Mouse (Mus musculus): ENCODE measurements around the gene Fyb.
"Not testable (repeated sequence)": the region's sequence is repeated elsewhere in the genome, so short reads cannot be mapped to it uniquely, and the experiment has no call there.

Gene Fyb

DNA sequence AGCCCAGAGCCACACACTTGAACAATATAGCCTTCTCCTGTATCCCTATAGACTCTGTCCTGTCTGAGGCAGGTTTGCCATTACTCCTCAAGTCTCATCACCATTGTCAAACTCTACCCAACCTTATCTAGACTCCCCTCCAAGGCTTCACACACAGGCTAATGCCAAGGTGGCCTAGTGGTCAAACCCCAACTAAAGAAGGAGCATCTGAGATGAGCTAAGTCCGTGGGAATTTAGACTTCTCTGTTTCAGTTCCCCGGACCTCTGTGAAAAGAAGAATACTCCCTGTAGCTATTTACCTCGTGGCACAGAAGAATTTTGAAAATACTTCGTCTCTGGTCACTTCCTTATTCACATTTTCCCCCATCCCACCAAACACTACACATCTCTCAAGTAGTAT, 39.5 kb downstream of the Fyb start:
- no peak for DNase-seq (ENCODE audit: low spot score)

DNA sequence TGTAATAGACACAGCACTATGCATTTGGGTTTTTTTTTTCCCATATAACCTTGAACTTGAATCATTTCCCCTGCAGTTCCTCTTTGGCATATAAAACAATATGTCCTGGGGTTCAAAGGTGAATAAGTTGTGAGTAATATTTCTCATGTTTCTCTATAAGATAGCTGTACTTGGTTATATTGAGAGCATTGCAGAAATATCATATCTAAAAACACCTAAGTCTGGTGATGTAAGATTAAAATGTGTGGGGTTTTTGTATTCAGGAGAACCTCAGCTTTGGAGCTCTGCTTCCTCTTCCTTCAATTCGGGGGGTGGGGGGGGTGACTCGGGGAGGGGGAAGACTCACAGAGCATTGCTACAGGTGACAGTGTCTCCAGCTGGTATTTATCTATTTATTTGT, 40.0 kb downstream of the Fyb start:
- DNase-seq (ENCODE audit: low spot score) = no peak

DNA sequence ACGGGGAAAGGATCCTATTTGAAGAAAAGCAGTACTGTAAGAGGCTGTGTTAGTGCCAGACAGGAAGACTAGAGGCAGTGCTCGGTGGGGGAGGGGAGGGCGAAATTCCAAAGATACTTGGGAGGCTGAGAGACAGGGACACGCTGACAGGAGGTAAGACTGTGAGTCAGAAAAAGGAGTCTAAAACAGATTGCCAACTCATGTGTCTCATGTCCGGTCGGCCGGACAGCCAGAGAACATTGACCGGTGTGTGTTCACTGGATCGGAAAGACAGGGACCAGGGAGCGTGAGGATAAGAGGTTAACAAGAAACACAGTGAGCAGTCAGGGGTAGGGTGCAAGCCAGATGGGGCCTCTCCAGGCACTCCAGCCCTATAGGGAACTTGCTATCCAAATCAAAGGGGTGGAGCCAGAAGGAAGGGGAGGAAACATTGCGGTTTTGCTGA, 42.3 kb downstream of the Fyb start:
- DNase-seq (ENCODE audit: low spot score) = no peak

DNA sequence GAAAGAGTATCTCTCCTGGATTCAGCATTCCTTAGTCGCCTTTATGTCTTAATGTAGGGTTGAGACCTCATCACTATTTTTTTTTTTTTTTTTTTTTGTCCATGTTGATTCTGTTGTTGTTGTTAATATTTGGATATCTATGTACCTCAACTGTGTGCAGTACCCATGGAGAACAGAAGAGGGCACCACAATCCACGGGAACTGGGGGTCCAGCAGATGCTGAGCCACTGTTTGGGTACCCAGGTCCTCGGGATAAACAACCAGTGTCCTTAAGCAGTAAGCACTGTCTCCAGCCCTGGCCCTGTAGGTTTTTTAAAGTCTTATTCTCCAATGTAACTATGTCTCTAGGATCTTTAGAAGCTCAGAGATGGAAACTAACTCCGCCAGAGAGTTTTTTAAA, 43.2 kb downstream of the Fyb start:
- DNase-seq (ENCODE audit: low spot score) = no peak

DNA sequence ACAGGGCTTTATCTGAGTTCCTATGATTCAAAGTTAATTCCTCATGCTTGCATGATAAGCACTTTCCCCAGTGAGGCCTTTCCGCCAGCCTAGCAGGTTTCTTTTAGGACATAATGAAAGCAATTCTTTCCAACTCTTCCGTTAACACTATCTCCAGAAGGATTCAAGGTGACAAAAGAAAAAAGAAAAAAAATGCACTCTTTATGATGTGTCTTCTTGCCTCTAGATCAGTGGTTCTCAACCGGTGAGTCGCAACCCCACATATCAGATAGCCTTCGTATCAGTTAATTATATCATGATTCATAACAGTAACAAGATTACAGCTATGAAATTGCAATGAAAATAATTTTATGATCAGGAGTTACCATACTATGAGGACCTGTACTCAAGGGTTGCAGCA, 45.3 kb downstream of the Fyb start:
- DNase-seq (ENCODE audit: low spot score) = no peak

DNA sequence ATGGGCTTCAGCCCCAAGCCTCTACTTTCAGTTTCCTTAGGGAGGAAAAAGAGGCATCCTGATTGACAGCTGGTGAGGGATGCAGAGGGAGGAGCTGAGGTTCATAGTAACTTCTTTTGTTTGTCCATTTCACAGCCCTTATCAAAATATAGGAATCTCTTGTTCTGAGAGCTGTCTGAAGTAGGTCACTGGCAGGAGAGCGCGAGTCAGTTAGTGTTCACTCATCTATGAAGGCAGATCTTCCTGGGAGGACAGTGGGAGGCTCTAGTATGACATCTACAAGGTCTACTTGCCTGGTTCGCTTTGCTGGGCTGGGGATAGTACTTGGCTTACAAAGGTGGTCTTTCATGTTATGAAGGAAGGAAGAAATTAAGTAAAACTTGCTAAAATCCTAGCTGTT, 46.0 kb downstream of the Fyb start:
- DNase-seq (ENCODE audit: low spot score) = no peak

DNA sequence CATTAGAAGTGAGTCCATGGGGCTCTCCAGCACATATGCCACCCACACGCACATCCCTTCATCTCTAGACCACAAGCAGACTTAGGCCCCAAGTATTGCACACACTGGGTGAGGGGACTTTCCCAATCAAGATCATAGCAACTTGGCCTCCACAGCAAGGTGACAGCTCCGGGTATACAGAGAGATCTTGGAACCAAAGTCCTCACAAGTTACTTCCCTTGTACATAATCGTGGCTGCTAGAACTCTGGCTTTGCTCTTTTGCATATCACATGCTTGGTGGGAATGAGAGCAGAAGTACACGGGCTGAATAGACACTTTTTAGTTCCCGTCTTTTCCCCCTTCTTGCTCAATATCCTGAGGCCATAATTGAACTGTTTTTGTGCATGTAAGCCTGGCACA, 46.4 kb downstream of the Fyb start:
- no peak for DNase-seq (ENCODE audit: low spot score)

DNA sequence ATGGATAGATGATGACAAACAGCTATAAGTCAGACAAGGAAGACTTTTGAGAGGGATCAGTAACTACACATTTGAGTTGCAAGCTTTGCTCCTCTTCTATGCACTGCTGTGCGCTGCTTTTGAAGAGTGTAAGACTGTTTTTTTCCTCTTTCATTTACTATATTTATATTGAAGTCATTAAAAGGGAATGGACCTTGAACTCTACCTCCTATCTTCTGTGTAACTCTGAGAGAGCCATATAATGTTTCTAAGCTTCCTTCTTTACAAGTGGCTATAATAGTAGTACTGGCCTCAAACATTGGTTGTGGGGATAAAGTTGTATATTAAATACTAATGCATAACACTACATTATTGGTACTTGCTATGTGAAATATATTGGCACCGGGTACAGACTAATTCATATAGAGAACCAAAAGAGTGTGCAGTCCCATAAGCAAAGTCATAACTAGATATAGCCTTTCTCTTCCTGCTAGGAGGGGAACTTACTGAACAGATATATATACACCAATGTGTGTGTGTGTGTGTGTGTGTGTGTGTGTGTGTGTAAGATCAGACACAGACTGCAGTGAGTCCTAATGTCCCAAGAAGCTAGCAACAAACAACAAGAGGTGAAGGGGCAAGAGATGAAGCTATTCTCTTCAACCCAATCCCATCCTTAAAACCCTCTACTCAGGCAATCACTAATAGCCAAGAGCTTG, 47.7 kb downstream of the Fyb start:
- DNase-seq (ENCODE audit: low spot score) = no peak

DNA sequence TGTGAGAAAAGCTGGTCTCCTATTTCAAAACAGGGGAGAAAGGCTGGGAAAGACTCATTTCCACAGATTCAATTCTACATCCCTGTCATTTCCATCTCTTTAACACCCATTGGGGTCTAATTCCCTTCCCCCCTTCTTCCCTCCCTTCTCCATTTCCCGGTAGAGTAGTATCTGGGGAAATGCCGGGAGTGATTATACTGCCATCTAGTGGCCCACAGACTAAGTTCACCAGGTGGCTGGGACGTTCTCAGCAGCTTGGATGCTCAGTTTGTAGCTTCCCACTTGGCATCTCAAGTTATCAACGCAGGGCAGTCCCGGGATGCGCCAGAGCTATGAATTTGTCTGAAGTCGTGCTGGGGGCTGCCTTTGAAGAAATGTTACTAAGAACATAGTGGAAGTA, 48.2 kb downstream of the Fyb start:
- DNase-seq (ENCODE audit: low spot score) = peak; percentile 33

DNA sequence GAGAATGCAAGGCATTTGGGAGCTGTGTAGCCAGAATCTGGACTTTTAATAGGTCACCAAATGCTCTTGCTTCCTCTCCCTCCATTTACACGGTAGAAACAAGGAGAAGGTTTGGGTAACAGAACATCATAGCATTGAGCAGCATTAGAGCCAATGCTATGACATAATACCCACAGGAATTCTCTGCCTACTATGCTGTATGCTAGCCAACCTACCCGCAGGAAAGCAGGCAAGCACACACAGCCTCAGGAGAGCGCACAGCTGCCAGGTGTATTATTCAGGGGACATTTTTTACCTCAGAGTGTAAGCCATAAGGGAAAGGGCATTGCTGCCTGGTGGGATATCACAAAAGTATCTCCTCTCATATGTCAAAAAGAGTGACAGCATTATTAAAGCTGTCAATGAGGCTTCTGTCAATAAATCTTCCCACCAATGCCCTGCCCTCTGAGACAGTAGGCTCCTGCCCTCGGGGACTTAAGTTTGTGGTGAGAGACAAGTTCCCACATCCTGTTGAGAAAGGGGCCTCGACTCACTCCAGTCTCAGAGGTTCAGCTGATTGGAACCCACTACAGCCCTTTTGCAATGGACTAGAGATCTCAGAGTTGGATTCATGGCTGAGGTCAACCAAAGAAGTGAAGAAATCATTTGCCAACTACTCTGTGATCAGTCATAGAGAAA, 51.8 kb downstream of the Fyb start:
- DNase-seq (ENCODE audit: low spot score) = no peak

DNA sequence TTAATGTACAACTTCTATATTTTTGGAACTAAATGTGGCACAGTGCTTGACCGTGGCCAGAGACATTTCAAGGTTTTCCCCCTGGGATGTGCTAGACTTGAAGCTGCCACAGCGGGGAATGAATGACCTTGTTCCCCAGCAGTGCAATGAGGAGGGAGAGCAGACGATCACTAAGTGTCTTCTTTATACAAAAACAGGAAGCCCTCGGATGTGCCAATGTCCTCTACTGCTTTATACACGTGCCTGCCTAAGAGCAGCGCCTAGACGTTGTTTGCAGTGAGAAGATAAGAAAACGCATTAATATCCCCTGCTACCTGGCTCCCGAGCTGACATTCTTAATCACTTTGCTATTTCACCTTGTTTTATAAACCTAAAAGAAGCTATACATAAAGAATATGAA, 55.3 kb downstream of the Fyb start:
- DNase-seq (ENCODE audit: low spot score) = no peak

DNA sequence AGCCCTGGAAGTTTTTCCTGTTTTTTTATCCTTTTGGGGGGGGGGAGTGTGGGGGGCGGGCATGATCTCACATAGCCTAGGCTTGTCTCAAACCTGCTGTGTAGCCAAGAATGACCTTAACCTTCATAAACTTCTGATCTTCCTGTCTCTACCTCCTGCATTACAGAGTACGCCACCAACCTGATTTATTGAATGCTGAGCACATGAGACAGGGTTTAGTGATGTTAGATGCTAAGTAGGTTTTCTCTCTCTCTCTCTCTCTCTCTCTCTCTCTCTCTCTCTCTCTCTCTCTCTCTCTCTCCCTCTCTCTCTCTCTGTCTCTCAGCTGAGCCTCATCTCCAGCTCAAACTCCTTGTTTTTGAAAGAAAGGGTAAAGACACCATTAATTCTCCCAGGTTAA, 56.0 kb downstream of the Fyb start:
- no peak for DNase-seq (ENCODE audit: low spot score)

DNA sequence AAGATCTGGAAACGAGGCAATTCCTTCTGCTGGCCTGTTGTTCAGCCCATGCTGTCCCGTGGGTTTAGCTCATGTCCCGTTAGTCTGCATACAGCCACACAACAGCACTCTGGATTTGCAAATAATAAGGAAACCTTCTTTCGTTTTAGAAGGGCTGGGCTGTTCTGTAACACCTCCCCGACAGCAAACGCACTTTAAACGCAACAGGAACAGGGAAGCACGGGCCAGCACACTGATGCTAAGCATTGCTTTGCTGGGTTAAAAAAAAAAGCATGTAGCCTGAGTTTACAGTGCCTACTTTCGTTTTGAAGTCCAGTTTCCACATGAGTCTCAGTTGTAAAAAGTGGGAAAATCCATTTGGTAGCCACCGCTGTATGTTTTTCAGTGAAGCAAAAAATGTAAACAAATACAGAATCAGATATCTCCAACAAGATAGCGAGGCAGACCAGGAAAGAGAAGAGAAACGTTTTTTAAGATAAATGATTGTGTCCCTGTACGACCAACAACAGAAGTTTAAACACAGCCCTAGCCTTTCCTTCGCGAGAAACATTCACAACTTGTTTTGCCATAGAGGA, 56.6 kb downstream of the Fyb start:
- DNase-seq (ENCODE audit: low spot score) = no peak

DNA sequence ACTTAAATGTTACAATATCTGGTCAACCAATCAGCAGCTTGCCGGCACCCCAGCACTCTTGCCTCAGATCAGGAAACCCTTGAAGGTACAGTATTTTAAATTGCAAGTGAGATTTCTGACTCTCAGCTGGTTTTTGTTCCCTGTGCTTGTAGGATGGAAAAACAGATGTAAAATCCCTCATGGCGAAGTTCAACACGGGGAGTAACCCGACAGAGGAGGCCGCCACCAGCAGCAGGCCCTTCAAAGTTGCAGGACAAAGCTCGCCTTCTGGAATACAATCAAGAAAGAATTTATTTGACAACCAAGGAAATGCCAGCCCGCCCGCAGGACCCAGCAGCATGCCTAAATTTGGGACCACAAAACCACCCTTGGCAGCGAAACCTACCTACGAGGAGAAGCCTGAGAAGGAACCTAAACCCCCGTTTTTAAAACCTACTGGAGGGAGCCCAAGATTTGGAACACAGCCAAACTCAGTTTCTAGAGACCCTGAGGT, 57.2 kb downstream of the Fyb start:
- no peak for DNase-seq (ENCODE audit: low spot score)

DNA sequence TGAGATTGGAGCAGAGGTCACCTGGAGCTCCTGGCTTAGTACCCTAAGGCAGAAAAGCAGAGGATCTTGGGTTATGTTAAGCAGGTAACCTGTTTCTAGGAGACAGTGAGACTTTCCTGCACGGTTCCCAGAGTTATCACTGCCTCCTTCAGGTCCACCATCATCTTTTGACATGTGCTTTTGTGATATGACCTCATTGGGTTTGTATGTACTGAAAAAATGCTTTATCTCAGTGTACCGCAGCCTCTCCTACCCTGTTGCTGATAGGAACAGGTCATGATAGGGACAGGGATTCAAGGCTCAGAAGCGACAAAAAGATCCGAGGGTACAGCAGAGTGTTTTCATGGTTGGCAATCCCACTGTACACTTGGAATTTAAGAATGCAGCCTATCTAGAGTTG, 62.0 kb downstream of the Fyb start:
- no peak for DNase-seq (ENCODE audit: low spot score)

DNA sequence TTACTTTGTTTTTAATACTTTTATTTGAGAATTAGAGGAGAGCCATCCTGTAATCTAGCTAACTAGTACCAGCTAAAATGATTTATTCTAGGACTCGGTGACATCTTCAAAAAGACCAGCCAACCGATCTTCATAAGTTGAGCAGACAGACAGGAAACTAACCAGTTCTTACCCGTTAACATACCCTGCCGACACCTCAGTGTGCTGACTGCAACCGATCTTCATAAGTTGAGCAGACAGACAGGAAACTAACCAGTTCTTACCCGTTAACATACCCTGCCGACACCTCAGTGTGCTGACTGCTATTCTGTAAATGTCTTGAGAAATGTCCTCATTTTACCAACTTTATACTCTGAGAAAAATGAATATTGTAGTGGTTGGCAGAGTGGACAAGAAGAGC, 63.7 kb downstream of the Fyb start:
- DNase-seq (ENCODE audit: low spot score) = not testable (repeated sequence)

DNA sequence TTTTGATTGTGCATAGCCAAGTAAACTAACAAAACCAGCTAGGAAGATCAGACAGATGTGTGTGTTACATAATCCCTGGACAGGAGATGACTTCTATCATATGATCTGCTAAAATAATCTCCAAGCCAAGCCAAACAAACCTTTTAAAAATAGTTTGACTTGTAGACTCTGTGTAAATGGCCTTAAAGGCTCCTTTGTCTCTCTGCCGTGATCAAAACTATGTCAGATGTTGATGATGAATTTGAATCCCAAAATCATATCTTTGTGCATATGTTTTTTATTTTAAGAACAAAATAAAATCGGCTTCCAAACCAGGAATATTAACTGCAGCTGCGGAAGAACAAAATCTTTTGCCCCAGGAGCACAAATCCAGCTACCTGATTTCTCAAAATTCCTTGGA, 64.9 kb downstream of the Fyb start:
- no peak for DNase-seq (ENCODE audit: low spot score)

DNA sequence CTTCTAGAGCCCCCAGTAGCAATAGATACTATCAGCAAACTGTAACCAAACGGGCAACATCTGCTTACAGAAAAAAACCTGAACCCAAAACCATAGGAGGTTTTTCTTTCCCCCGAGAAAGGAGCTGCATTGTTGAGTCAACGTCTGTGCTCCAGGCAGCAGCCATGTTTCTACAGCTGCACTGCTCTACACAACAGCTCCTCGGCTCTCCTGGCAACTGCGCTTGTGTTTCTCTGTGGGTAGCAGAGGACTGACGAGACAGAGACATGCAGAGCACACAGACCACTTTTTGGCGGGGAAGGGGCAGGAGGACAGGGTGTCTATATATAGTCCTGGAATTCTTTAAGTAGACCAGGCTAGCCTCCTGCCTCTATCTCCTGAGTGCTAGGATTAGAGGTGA, 65.5 kb downstream of the Fyb start:
- DNase-seq (ENCODE audit: low spot score) = no peak

DNA sequence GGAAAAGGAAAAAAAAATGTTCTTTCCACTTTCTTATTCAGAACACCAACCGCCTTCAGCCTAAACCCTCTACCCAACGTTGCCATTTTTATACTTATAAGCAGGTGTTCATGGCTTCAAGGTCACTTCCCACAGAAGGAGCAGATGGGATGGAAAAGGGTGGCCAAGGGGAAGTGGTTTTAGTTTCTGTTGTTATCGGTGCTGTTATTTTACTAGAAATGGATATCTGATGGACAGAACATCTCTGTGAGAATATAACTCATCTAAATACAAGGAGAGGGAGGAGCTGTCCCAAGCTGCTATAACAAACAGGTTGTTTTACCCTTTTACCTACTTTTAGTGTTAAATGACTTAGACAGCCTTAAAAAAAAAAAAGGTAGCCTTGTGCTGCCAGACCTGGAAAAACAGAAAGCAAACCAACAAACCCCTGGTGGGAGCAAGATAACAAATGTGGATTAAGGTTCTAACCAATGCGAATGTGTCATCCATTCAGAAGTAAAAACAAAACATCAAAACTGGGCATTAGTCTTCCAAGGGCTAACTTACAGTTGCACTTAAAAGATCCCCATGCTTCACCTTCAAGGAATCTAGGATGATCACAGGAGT, 68.3 kb downstream of the Fyb start:
- no peak for DNase-seq (ENCODE audit: low spot score)

DNA sequence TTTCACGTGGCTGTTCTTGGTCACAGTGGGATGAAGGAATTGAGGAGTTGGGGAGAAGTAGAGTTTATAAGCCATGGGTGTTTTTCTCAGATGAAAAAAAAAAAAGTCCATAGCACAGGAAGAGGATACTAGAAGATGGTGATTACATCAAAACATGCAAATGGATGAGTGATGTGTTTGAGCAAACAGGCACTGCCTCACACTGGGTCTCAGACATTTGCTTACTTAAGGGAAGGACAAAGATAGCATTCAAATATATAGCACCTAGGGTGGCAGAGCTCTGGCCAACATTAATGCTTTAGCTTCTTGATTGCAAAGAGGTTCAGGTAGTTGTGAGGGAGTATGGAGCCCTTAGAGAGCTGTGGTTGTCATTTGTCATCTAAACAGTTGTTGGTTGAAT, 68.9 kb downstream of the Fyb start:
- no peak for DNase-seq (ENCODE audit: low spot score)

DNA sequence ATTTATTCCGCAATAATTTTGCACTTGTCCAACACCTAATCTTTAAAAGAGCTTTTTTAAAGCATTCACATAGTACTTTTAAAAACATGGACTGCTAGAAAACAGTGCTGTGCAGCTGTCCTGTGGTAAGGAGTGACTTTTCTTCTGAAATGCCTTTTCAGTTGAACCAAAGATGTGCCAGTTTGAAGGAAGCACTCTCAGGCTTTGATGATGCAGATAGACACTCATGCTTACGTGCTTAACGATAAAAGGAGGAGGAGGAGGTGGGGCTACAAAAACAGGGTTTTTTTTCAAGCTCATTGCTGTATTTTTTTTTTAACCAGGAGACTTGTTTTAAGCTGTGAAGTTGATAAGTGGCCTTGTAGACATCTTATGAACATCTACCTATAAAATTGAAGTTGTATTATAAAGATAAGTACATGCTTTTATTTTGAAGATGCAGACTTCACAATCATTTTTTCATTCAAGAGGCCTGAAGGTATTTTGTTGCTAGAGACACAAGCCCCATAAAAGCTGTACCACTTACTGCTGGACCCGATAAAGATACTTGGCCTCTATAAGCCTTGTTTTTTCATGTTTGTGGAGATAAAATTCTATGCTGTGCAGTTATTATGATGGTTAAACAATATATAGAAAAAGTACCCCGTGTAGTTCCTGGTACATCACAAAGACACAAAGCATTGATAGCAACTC, 70.1 kb downstream of the Fyb start:
- no peak for DNase-seq (ENCODE audit: low spot score)

DNA sequence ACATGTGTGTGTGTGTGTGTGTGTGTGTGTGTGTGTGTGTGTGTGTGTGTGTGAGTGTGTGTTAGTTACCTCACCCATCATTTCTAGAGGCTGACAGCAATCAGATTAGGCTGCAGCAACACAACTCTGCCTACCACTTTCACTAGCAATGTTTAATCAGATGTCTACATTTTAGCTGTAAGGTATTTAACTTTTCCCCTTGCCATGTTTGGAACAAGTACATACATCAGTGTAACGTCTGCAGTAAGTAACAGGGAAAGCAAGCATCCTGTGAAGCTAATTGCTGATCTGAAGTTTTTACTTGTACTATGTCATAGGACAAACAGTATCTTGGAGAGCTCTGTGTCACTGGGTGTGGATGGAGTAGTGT, 70.6 kb downstream of the Fyb start:
- DNase-seq (ENCODE audit: low spot score) = no peak

DNA sequence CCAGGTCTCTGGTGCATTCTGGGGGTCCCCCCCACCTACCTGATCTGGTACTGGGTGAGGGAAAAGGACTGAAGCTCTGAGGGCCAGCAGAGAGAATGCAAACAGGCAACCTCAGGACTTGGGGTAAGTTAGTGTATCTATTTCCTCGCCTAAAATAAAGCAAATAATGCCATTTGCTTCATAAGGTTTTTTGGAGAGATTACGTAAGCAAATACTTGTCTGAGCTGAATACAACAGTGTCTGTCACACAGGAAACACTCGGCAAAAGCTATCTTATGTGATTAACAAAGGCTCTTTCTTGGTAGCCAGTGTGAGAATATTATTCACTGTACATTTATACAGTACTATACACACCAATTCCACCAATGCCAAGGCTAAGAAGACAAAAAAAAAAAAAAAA, 76.0 kb downstream of the Fyb start:
- no peak for DNase-seq (ENCODE audit: low spot score)

Measured in MN1 (cell line).